Mouse (Mus musculus) spleen, adult 12 weeks (tissue): ENCODE measurements around the gene Rgn.

ENCODE experiments used
- DNase-seq: peaks from one replicate; pipeline ENCODE4 v3.0.0; 2022; ENCODE audit warnings: low spot score

Gene Rgn

DNA sequence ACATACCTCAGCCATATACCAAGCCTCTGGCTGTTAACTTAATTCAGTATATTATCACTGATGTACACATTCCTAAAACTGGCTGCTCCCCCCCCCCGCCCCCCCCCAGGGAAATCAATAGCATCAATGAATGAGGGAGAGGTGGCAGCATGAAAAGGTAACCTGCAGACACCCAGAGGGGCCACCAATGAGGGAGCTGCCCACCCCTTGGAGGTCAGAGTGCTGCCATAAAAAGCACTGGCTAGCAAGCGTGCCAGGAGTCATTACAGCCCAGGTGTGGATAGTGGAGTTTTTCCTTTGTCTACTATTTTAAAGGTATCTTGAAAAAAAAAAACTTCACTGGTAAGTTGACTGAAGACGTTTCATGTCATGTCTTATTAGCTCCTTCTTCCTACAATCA lies at the start of gene Rgn:
Gene Rgn (plus strand): TSS at position 256 of the 400 bp plus-strand sequence.
- no peak for DNase-seq

DNA sequence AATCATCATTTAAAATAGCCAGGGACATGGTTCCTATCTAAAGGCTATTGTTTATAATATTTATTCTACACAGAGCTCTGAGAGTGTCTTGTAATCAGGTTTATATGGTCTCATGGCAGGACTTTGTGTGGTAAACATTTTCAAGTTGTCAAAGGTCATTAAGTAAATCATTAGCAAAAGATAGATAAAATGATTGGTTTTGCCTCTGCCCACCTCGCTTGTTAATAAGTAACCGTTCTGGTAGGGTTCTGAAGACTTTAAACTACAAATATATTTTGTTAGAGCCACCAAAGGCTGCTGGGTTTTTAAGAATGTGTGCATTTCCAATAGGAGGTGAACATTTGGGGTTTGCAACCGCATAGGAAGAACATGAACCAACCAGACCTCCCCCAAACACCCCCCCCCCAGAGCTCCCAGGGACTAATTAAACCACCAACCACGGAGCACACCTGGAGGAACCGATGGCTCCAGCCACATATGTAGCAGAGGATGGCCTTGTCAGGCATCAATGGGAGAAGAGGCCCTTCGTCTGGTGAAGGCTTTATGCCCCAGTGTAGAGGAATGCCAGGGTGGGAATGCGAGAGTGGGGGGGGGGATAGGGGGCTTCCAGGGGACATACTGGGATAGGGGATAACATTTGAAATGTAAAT lies 29.2 kb upstream of the Rgn start:
- no peak for DNase-seq

DNA sequence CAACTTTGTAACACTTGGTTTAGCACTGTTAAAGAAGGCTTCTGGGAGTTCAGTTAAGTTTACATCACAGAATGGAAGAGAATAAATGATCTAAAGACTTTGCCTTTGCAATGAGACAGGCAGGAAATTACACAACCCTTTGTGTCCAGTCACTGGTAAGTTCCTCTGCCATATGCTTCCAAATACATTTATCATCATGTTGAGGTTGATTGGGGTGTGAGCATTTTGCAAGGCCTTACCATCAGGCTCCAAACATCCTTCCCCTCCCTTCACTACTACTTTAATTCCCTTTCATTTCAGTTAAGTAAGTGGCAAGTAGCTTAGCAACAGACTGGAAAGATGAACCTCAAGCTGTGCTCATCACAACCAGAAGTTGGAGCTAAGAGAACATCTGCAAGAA lies 28.0 kb upstream of the Rgn start:
- DNase-seq: no peak

- no peak for DNase-seq
These were observed 17.0 kb upstream of the Rgn start for GRCm38 (mm10) chrX:20532621-20533020.

DNA sequence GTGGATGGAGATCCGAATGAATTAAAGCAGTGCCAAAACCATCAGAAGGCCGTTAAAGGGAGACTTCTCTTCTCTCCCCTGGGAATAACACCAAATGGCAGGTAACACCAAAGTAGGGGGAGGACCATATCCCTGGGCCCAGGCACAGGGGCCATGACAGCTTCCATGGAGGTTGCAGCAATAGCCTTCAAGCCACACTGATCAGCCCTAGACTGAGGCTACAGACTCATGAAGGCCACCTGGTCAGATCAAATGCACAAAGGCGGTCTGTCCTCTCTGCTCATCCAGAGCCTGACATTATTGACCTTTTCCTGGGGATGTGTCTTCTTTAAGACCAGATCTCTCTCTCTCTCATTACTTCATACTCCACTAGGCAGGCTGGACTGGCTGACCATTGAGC lies 5.7 kb upstream of the Rgn start:
- DNase-seq: no peak

DNA sequence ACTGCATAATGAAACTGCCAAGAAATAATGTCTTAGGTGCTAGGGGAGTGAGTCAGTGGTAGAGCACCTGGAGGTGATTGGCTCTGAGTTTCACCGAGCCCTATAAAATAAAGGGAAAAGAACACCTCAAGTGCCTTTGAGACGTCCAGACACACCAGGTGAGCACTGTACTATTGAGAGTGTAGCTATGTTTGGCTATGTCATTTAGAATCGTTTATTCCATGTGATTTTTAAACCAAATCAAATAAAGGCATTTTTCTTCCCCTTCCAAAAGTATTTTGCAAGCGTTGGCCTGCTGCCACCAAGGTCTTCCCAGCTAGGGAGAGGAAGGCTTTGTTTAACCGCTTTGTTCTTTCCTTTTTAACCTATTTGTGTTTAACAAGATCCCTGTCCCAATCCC lies 2.0 kb upstream of the Rgn start:
- no peak for DNase-seq

GRCm38 (mm10) chrX:20548011-20548879 lies 1.3 kb upstream of the Rgn start:
- no peak for DNase-seq

DNA sequence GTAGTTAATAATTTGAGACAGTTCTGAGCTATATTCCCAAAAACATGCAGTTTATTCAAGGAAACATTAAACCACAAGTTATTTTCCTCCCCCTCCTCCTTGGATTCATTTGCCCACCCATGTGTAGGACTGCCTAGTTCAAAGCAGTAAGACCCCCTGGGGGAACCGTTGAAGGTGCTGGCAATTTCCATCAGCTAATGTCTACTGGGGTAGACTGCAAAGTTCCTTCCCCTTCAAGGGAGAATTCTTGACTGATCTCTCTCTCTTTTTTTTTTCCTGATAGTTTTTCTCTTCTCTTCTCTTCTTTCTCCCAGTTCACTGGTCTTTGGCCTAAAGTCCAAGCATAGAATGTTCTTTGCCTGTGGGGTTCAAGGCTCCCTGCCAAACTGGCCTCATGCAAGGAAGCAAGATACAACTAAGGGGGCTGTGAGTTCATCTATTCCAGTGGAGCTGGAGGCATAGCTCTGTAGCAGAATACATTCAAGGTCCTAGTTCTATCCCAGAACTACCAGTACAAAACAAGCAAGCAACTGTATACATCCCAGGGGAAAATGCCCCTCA lies 627 bp upstream of the Rgn start:
- DNase-seq: no peak

- DNase-seq: no peak
These were observed 2.6 kb downstream of the Rgn start for GRCm38 (mm10) chrX:20552199-20552598.

DNA sequence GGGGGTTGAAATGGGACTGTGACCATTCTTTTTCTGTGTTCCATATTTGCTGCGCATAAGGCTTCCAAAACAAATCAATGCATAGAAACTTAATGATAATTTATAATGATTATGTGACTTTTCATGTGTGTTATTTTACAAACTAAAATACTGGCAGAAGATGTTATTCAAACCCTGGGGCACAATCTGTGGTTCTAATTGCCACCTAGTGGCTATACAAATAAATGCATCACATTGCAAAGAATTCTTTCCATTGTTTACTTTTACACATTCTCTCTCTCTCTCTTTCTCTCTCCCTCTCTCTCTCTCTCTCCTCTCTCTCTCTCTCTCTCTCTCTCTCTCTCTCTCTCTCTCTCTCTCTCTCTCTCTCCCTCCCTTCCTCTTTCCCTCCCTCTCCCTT lies 12.3 kb downstream of the Rgn start:
- no peak for DNase-seq

DNA sequence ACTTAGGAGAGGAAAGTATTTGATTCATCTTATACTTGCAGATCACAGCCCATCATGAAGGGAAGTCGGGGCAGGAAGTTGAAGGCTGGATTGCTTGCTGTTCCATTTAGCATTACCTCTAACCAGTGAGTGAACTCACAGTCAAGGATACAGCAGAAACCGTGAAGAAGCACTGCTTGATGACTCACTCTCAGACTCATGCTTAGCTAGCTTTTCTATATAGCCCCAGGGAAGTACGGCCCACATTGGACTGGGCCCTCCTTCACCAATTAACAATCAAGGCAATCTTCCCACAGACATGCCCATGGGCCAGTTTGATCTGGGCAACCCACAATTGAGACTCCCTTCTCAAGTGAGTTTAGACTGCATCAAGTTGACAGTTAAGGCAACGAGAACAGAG lies 14.4 kb downstream of the Rgn start:
- DNase-seq: no peak

DNA sequence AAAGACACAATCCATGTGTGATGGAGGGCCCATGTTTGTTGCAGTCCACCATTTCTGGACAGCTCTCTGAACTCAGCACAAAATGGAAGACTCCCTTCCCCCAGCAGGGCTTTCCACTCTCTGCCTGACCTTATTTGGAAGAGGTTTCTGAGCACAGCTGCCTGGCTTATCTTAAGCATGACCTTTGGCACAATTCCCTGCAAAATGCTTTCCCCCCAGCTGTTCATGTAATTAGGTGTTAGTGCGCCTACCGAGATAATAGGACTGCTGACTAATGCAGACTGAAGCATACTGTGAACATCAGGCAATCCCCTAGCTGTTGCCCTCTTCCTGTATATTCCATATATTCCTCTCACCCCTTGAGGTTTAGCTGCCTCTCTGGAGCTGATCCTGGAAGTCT lies 21.4 kb downstream of the Rgn start:
- no peak for DNase-seq

DNA sequence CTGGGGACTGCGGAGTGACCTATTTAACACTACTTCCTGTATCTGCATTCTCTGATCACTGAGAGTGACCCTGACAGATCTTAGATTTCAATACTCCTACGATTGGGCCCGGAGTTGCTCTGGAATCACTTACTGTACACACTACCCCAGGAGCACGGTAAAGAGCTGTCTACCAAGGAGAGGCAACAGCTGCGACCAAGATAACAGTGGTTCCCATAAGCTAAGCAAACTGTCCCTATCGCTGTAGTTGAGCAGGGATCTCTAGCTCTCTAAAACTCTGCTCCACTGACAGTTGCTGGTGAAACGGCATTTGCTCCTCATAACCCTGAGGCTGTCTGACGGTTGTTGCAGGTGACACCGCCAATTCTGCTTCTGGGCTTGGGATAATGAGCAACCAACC lies 23.1 kb downstream of the Rgn start:
- no peak for DNase-seq

GRCm38 (mm10) chrX:20573927-20574326 lies 24.3 kb downstream of the Rgn start:
- no peak for DNase-seq

DNA sequence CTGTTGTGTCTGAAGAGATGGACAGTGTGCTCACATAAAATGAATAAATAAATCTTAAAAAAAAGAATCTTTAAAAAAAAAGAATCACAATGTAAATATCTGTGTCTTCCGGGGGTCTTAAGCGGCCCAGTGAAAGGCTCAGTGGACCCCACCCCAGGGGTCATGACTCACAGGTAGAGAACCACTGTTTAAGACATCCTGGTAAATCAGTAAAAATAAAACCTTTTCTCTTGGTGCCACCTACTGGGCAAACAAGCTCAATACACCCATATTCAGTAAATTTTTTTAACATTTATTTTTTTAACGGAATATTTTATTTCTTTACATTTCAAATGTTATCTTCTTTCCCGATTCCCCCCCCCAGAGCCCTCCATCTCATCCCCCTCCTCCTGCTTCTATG lies 38.4 kb downstream of the Rgn start:
- DNase-seq: no peak

DNA sequence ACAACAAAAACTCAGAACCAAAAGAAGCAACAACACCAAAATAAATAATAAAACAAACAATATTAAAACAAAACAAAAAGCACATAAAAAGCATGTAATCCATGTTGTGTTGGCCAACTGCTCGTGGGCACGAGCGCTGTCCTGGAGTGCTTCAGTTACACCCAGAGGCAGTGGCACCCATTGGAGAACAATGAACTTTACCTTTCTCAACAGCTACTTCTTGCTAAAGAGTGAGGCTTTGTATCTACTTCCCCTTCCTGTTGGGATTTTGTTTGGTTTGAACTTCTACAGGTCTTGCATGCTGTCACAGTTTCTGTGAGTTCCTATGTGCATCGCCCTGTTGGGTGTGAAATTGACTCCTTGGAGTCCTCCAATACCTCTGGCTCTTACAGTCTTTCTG lies 58.9 kb downstream of the Rgn start:
- DNase-seq: no peak
